8 mouse cellular contexts compared by ENCODE assay signal in the genomic region with DNA sequence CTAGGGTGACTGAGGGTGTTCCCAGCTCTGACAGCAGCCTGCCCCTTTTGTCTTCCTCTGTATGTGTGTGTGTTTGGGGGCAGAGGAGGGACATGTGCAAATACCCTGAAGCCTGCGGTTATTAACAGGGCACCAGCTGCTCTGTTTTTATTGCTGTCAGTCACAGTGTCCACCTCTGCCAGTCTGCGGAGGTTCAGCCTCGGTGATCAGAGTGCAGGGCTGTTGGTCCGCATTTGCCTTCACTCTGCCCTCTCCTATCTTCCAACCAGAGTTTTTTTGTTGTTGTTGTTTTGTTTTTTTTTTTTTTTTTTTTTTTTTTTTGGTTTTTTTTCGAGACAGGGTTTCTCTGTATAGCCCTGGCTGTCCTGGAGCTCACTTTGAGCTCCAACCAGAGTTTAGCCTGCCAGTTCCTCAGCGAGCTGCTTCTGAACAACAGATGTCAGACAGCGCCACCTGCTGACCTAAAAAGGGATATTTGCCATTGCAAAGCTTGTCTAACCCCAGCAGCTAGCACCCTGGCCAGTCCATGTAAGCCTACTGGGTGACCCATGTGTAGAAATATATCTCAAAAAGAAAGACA.
DNase-seq lines count a peak whose midpoint lies in the region; ATAC-seq and TF ChIP-seq lines count a peak whose summit lies in the region.

No protein-coding gene starts in this region.

- peak; percentile 85 for TF ChIP-seq CTCF in left cerebral cortex, adult 2 months (IDR thresholded peaks at IDR 0.05)

- WGBS in intestine, embryonic 14.5 days, result 31% methylated on average over 7 of the region's 7 CpGs

- H3K27me3 ChIP-seq in intestine, embryonic 14.5 days (replicated peaks; ENCODE audit: control insufficient read depth, insufficient read depth, low read length), result no peaks in the 10 kb centered on the region

- H3K9me3 ChIP-seq in intestine, embryonic 14.5 days (ENCODE audit: control insufficient read depth, low read length), result no peaks in the 10 kb centered on the region

- no peak overlapping the region for H3K27ac ChIP-seq in intestine, embryonic 14.5 days (ENCODE audit: low read depth)
- H3K27ac ChIP-seq in left cerebral cortex, adult 2 months, result no peak overlapping the region

- peak; percentile 71 for DNase-seq in adrenal gland, adult 2 months
- peak; percentile 76 to 90 for DNase-seq in cerebellum, postnatal 25 days
- peak; percentile 70 to 83 for DNase-seq in frontal cortex, postnatal 25 days (ENCODE audit: low spot score in 2 of 2)
- DNase-seq in intestine, embryonic 14.5 days (ENCODE audit: low spot score), result peak; percentile 92
- DNase-seq in left cerebral cortex, adult 2 months (ENCODE audit: extremely low spot score in 1 of 2, low spot score in 2 of 2), result peak; percentile 71 to 87
- peak; percentile 69 for DNase-seq in right cerebral cortex, postnatal 25 days

- ATAC-seq in intestine, embryonic 14.5 days (replicated peaks; ENCODE audit: low FRiP score, low TSS enrichment, low read depth), result peak; percentile 74
- peak; percentile 86 for ATAC-seq in megakaryocyte progenitor cell, adult 5-6 weeks (replicated peaks; ENCODE audit: poor library complexity)
- no peak for ATAC-seq in erythroblast, adult 5-6 weeks (replicated peaks; ENCODE audit: low FRiP score, poor library complexity, severe bottlenecking)

- H3K4me2 ChIP-seq in intestine, embryonic 14.5 days (ENCODE audit: low read length), result no peak overlapping the region

- no peak overlapping the region for H3K4me3 ChIP-seq in intestine, embryonic 14.5 days (ENCODE audit: low read depth, low read length)
- no peak overlapping the region for H3K4me3 ChIP-seq in left cerebral cortex, adult 2 months

- no peaks in the 10 kb centered on the region for H3K36me3 ChIP-seq in intestine, embryonic 14.5 days (ENCODE audit: control insufficient read depth, insufficient read depth, low read length)

- H3K9ac ChIP-seq in intestine, embryonic 14.5 days (ENCODE audit: low read length), result no peak overlapping the region

- intact Hi-C loops in left cerebral cortex, adult 2 months (cut with DNase I), result loop anchor here (5.0 kb wide), 1 partner anchor 248 kb away; no protein-coding TSS in a partner anchor

- no peaks in the 10 kb centered on the region for H3K4me1 ChIP-seq in intestine, embryonic 14.5 days (replicated peaks; ENCODE audit: control insufficient read depth, insufficient read depth, low read length)
